Mouse (Mus musculus): ENCODE results near the gene Olfr45.
"Not testable (repeated sequence)": the region's sequence is repeated elsewhere in the genome, so short reads cannot be mapped to it uniquely, and the experiment has no call there.

The Olfr45 gene

DNA sequence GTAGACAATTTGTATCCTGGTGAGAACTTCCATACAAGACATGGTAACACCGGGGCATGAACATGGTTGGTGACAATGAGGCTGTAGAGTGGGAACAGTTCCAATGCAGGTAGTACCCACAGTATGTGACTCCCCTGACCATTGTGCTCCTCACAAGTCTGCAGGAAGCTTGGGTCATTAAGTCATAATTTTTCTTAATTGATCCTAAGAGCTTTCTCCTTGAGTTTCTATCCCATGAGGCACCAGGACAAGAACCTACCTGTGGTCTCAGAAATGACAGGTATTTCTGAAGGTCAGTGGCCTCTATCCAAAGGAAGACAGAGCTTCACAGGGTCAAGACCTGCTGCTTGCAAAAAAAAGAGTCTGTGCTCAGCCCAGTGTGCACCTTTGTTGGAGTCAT, at the start of gene Olfr45:
Gene Olfr45, plus strand, starts transcription at position 301 of the 400 bp plus-strand sequence.
- Histone ChIP-seq H3K27me3 (ENCODE audit: control insufficient read depth, insufficient read depth, low read length, poor library complexity, severe bottlenecking) (no peaks in the 10 kb centered on the region), H3K36me3 (ENCODE audit: control insufficient read depth, insufficient read depth, low read length, poor library complexity, severe bottlenecking) (no peaks in the 10 kb centered on the region)
- DNase-seq (ENCODE audit: low read depth, low spot score) = no peak

DNA sequence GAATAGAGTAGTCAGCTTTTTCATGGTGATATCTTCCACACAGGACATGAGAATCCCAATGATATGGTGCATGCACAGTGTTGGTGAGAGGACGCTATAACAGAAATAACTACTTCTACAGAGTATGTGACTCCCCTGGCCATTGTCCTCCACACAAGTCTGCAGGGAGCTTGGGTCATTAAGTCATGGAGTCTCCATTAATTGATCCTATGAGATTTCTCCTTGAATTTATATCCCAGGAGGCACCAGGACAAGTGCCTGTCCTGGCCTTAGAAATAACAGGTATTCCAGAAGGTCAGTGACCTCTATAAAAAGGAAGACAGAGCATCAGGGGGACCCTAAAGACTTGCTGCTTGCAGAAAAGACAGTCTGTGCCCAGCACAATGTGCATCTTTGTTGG, 35.6 kb upstream of the Olfr45 start, which contains the start of gene Olfr53:
Gene Olfr53, plus strand, starts transcription at position 301 of the 400 bp plus-strand sequence.
- no peaks in the 10 kb centered on the region for H3K27me3 ChIP-seq (ENCODE audit: control insufficient read depth, insufficient read depth, low read length, poor library complexity, severe bottlenecking)

DNA sequence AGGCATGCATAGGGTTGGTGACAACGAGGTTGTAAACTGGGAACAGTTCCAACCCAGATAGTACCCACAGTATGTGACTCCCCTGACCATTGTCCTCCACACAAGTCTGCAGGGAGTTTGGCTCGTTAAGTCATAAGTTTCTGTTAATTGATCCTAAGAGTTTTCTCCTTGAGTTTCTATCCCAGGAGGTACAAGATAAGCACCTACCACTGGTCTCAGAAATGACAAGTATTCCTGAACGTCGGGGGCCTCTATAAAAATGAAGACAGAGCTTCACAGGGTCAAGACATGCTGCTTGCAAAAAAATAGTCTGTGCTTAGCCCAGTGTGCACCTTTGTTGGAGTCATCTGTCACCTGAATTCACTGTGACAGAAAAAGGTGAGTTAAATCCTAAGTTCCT, 22.1 kb upstream of the Olfr45 start, which contains the start of gene Olfr539:
Gene Olfr539, plus strand, starts transcription at position 301 of the 400 bp plus-strand sequence.
- no peak for DNase-seq (ENCODE audit: low read depth, low spot score)
- no peaks in the 10 kb centered on the region for H3K36me3 ChIP-seq (ENCODE audit: control insufficient read depth, insufficient read depth, low read length, poor library complexity, severe bottlenecking)
- H3K27me3 ChIP-seq (ENCODE audit: control insufficient read depth, insufficient read depth, low read length, poor library complexity, severe bottlenecking) = no peaks in the 10 kb centered on the region

More for the DNA sequence above, 35.6 kb upstream of the Olfr45 start, which contains the start of gene Olfr53:
- no peaks in the 10 kb centered on the region for H3K36me3 ChIP-seq (ENCODE audit: control insufficient read depth, insufficient read depth, low read length, poor library complexity, severe bottlenecking)
- no peak for DNase-seq (ENCODE audit: low read depth, low spot score)

DNA sequence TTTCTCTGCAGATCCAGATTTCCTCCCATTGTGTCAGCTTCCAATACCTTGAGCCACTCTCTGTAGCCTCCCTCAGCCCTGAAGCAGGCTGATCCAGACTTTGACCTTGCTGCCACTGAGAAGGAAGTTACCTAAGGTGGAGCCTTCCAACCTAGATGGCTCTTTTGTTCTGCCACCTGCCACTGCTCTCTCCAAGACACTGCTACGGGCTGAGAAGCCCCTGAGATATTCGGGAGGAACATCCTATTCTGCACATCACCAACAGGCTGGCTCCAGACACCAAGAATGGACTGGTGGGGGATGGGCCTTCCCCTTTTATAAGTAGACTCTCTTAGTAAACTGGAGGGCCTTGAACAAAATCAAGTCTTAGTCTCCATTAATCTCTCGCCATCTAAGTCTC, 11.1 kb upstream of the Olfr45 start:
- H3K36me3 ChIP-seq (ENCODE audit: control insufficient read depth, insufficient read depth, low read length, poor library complexity, severe bottlenecking); H3K27me3 ChIP-seq (ENCODE audit: control insufficient read depth, insufficient read depth, low read length, poor library complexity, severe bottlenecking); DNase-seq (ENCODE audit: low read depth, low spot score): not testable (repeated sequence)

DNA sequence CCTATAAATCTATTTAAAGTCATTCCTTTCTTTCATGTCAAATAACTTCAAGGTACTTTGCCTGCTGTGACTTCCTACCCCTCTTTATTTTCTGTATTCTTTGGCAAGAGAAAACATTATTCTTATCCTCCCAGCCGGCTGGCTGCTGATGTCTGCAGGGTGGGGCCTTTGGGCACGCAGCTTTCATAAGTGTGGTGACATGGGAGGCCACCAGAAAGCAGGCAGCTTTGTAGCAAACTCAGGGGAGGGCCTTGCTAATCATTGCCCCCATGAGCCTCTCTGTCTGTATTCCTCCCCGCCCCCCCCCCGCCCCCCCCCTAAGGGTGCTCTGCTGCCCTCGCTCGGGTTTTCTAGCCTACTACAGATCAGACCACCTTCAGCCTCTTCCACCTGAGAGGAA, 5.9 kb upstream of the Olfr45 start:
- Histone ChIP-seq H3K36me3 (ENCODE audit: control insufficient read depth, insufficient read depth, low read length, poor library complexity, severe bottlenecking) (no peaks in the 10 kb centered on the region), H3K27me3 (ENCODE audit: control insufficient read depth, insufficient read depth, low read length, poor library complexity, severe bottlenecking) (no peaks in the 10 kb centered on the region)
- DNase-seq (ENCODE audit: low read depth, low spot score) = no peak

DNA sequence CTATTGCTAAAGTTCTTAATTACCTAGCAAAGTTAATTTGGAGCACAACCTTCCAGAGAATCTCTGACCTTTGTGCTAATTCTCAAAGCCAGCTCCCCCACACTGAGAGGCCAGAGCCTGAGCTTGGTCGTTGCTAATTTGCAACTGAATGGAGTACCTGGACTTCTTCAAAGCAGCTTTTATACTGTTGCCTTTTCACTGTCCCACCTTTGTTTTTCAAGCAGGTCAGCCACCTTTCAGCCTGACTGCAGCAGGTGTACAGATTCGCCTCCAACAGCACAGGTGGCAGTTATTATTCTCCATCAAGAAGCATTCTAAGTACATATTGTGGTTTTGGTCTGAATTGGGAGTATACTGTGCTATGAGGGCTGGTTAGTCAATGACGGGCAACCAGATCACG, 2.2 kb upstream of the Olfr45 start:
- H3K36me3 ChIP-seq (ENCODE audit: control insufficient read depth, insufficient read depth, low read length, poor library complexity, severe bottlenecking); H3K27me3 ChIP-seq (ENCODE audit: control insufficient read depth, insufficient read depth, low read length, poor library complexity, severe bottlenecking); DNase-seq (ENCODE audit: low read depth, low spot score): not testable (repeated sequence)

DNA sequence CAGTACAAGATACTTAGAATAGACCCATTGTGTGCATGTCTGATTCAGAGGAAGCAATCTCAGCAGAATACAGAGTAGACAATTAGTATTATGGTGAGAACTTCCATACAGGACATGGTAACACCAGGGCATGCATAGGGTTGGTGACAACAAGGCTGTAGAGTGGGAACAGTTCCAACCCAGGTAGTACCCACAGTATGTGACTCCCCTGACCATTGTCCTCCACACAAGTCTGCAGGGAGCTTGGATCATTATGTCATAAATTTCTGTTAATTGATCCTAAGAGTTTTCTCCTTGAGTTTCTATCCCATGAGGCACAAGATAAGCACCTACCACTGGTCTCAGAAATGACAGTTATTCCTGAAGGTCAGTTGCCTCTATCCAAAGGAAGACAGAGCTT, 15.2 kb downstream of the Olfr45 start, which contains the start of gene Olfr541:
Gene Olfr541, plus strand, starts transcription at position 301 of the 400 bp plus-strand sequence.
- H3K27me3 ChIP-seq (ENCODE audit: control insufficient read depth, insufficient read depth, low read length, poor library complexity, severe bottlenecking) = no peaks in the 10 kb centered on the region
- no peak for DNase-seq (ENCODE audit: low read depth, low spot score)
- no peaks in the 10 kb centered on the region for H3K36me3 ChIP-seq (ENCODE audit: control insufficient read depth, insufficient read depth, low read length, poor library complexity, severe bottlenecking)

DNA sequence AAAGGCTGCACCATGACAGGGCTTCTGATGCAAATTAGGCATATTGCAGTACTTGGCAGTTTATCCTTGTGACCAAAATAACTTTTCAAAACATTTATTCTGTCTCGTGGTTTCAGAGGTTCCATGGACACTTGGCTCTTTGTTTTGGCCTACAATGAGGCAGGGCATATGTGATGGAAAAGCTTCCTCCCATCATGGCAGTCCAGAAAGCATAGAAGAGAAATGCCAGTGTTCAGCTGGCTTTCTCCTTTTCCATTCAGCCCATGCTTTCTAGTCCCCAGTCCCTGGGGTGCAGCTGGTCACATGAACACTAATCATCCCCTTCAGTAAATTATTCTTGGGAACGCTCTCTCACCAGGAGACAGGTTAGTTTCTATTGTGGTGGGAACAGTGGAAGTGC, 24.6 kb downstream of the Olfr45 start:
- Histone ChIP-seq H3K27me3 (ENCODE audit: control insufficient read depth, insufficient read depth, low read length, poor library complexity, severe bottlenecking) (no peaks in the 10 kb centered on the region), H3K36me3 (ENCODE audit: control insufficient read depth, insufficient read depth, low read length, poor library complexity, severe bottlenecking) (no peaks in the 10 kb centered on the region)
- DNase-seq (ENCODE audit: low read depth, low spot score) = no peak

DNA sequence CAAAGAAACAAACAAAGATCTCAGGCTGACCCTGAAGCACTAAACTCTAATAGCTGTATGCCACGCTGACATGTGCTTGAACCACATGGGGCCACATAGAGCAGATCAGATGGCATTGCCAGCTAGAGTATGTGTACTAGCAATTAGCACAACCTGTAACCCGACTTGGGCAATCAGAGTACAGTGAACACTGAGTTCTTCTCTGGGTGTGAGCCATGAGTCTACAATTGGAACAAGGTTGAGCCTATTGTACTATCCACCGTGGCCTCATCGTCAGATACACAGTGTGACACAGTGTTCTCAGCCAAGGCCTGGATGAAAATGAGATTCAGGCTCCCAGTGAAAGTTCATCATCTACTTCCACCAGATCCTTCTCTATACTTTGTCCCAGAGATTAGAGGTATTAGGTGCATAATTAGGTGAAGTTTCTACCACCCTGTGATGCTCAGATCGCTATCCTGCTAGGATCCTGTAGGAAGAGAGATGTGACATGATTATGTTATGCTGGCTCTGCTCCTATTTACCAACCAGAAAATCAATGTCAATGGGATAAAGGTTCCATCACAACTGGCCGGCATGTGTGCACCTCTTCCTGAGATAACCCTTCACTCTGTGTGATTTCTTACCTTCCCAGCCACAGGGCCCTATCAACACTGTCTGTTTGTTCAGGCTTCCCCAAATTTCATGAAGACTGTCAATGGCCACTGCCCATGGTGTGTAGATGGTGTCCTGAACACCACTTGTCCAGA, 26.0 kb downstream of the Olfr45 start:
- DNase-seq (ENCODE audit: low read depth, low spot score) = no peak
- Histone ChIP-seq H3K36me3 (ENCODE audit: control insufficient read depth, insufficient read depth, low read length, poor library complexity, severe bottlenecking) (no peaks in the 10 kb centered on the region), H3K27me3 (ENCODE audit: control insufficient read depth, insufficient read depth, low read length, poor library complexity, severe bottlenecking) (no peaks in the 10 kb centered on the region)

DNA sequence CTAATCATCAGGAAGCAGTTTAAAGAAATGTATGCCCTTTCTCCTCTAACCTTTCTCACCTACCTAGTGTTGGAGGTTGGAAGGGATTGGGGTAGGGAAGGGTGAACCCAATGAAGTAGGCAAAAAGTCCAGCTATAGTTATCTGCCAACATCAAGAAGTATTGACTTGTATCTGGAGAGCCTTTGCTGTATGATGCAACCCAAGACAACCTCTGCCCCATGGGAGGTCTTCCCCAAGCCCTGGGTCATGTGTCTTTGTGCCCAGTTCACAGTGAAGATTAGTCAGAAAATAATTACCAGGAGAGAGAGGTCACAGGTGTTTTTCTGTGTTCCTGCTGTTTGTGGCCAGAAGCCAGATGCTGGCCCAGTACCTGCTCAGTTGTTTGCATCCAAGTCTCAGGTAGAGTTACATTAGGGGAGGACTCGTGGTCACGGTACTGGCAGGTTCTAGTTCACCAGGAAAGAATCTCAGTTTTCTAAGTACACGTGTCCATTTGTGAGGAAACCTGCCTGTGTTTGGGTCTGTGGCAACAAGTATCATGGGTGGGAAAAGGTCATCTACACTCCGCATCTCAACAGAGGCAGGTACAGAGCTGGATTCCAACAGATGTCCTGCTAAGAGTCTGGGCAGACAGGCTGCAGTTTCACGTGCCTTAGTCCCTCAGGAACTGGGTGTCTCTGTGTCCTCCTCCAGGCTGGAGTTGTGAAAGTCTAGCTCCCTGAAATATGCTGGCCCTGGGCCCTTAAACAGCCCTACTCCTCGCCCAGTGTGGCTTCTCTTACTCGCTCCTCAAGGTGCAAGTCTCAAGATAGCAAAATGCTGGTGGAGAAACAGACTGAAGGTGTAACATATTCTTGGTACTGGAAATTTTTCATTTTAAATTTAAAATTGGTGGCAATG, 35.7 kb downstream of the Olfr45 start:
- H3K27me3 ChIP-seq (ENCODE audit: control insufficient read depth, insufficient read depth, low read length, poor library complexity, severe bottlenecking) = no peaks in the 10 kb centered on the region
- no peaks in the 10 kb centered on the region for H3K36me3 ChIP-seq (ENCODE audit: control insufficient read depth, insufficient read depth, low read length, poor library complexity, severe bottlenecking)
- no peak for DNase-seq (ENCODE audit: low read depth, low spot score)

DNA sequence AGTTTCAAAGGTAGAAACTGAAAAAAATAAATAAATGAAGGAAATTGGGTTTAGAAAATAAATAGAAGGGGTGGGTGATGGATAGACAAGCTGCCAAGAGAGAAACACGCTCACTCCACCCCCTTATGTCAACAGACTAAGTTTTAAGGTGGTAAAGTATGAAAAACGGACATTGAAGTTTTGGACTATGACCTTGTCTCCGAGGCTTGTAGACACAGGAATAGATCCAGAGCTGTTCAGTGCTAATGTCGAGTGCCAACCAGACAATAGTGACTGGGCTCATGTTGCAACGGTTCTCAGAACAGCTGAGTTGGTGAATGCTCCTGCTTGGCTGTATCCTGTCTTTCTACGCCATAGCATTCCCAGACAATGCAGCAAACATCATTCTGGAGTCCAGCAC, 39.3 kb downstream of the Olfr45 start:
- no peaks in the 10 kb centered on the region for H3K36me3 ChIP-seq (ENCODE audit: control insufficient read depth, insufficient read depth, low read length, poor library complexity, severe bottlenecking)
- no peak for DNase-seq (ENCODE audit: low read depth, low spot score)
- no peaks in the 10 kb centered on the region for H3K27me3 ChIP-seq (ENCODE audit: control insufficient read depth, insufficient read depth, low read length, poor library complexity, severe bottlenecking)

DNA sequence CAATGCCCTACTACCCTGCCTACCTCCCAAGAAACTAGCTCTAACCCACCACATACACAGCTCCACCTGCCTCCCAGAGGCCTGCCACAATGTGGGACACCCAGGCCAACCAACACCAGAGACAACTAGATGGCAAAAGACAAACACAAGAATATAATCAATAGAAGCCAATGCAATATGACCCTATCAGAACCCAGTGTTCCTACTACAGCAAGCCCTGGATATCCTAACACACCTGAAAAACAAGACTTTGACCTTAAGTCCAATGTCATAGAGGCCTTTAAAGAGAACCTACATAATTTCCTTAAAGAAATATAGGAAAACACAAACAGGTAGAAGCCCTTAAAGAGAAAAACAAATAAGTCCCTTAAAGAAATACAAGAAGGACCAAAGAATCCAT, 43.8 kb downstream of the Olfr45 start:
- no peak for DNase-seq (ENCODE audit: low read depth, low spot score)
- no peaks in the 10 kb centered on the region for H3K27me3 ChIP-seq (ENCODE audit: control insufficient read depth, insufficient read depth, low read length, poor library complexity, severe bottlenecking)

DNA sequence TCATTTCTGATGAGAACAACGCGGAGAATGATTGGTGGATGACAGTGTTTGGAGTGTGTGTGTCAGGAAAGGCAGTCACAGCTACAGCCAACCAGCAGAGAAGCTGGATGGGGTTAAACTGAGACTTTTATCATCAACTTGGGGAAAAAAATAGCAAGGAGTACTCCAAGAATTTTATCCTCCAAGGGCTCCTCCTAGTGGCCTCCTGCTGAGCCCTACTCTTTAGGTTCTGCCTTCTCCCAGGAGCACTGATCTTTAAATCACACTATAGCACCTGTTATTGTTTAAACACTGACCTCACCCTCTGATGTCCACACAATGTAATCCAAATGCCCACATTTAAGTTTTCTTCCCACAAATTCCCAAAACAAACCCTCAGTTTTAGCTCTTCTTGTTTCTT, 51.4 kb downstream of the Olfr45 start:
- no peaks in the 10 kb centered on the region for H3K27me3 ChIP-seq (ENCODE audit: control insufficient read depth, insufficient read depth, low read length, poor library complexity, severe bottlenecking)
- H3K36me3 ChIP-seq (ENCODE audit: control insufficient read depth, insufficient read depth, low read length, poor library complexity, severe bottlenecking) = no peaks in the 10 kb centered on the region
- no peak for DNase-seq (ENCODE audit: low read depth, low spot score)

More for the DNA sequence above, 43.8 kb downstream of the Olfr45 start:
- H3K36me3 ChIP-seq (ENCODE audit: control insufficient read depth, insufficient read depth, low read length, poor library complexity, severe bottlenecking) = no peaks in the 10 kb centered on the region

Data from splenic B cell, adult 2 months (primary cell).